Mouse (Mus musculus) CD8-positive naive resting alpha-beta T cell, adult 2 months (primary cell): ENCODE data around the gene Olfr338.
"Not testable (repeated sequence)": the region's sequence is repeated elsewhere in the genome, so short reads cannot be mapped to it uniquely, and the experiment has no call there.

Experiments used
- DNase-seq, 2 experiments: peaks; one replicate each; pipeline ENCODE4 v3.0.0; 2022; ENCODE audit warnings: low read depth in 2 of 2, low spot score in 2 of 2

The Olfr338 gene

GRCm38 (mm10) chr2:36373219-36373618 lies at the start of gene Olfr338:
Gene Olfr338 (plus strand): TSS chr2:36373519.
- no peak for DNase-seq

GRCm38 (mm10) chr2:36415174-36415573 lies 41.9 kb downstream of the Olfr338 start:
- not testable (repeated sequence) for DNase-seq

- DNase-seq: not testable (repeated sequence)
These were observed 42.3 kb downstream of the Olfr338 start for GRCm38 (mm10) chr2:36415591-36415990.

GRCm38 (mm10) chr2:36418647-36419046 lies 45.3 kb downstream of the Olfr338 start, which contains the start of gene Olfr339:
Gene Olfr339 (plus strand): TSS chr2:36418947.
- DNase-seq: no peak
